Mouse (Mus musculus) cerebellum, adult 2 months (tissue): ENCODE data around the gene Slc7a1.

Experiments
- CTCF ChIP-seq: fragments of 200-500 bp; IDR thresholded peaks from 2 replicates; pipeline ENCODE4 v1.5.1; 2011; ENCODE audit warnings: low read depth, mild to moderate bottlenecking, control low read depth, low read length, moderate library complexity, borderline replicate concordance; ENCODE audit not compliant: insufficient read depth
- POLR2A ChIP-seq: fragments of 200-500 bp; IDR thresholded peaks from 2 replicates; pipeline ENCODE4 v1.6.1; 2011; ENCODE audit warnings: low read length, control low read depth, borderline replicate concordance; ENCODE audit not compliant: insufficient read depth

GRCm38 (mm10) chr5:148360922-148361758 is 38.6 kb downstream of the Slc7a1 start:
- TF ChIP-seq POLR2A (no peak), CTCF (no peak)
